Mouse (Mus musculus) liver, adult 2 months (tissue): ENCODE data around the gene Pdzd3. TPM values are rescaled to one million over a fixed set of nuclear protein-coding genes. Genes with fewer than 3 reads are reported as not detected.
"Not testable (repeated sequence)": the region's sequence is repeated elsewhere in the genome, so short reads cannot be mapped to it uniquely, and the experiment has no call there.

Experiments
- DNase-seq: peaks from one replicate; pipeline ENCODE4 v3.0.0-alpha.2; 2011; ENCODE audit warnings: low read depth, low spot score; ENCODE audit errors: extremely low read depth
- H3K27ac ChIP-seq: fragments of 200-500 bp; replicated peaks from 2 replicates; pipeline ENCODE4 v1.5.1; 2012; ENCODE audit warnings: low read depth, mild to moderate bottlenecking, control low read depth, inconsistent platforms, low read length; ENCODE audit not compliant: insufficient read depth
- H3K27me3 ChIP-seq: fragments of 200-500 bp; 2 replicates; pipeline ENCODE4 v1.6.1; 2012; ENCODE audit warnings: mild to moderate bottlenecking, moderate library complexity, low read length, inconsistent platforms; ENCODE audit not compliant: control insufficient read depth, insufficient read depth
- H3K36me3 ChIP-seq: fragments of 200-500 bp; 2 replicates; pipeline ENCODE4 v1.6.1; 2012; ENCODE audit warnings: low read length, inconsistent platforms; ENCODE audit not compliant: control insufficient read depth, insufficient read depth
- H3K4me1 ChIP-seq: fragments of 200-500 bp; 2 replicates; pipeline ENCODE4 v1.6.1; 2011; ENCODE audit warnings: low read length; ENCODE audit not compliant: control insufficient read depth, insufficient read depth
- H3K4me3 ChIP-seq: fragments of 200-500 bp; 2 replicates; pipeline ENCODE4 v1.5.1; 2011; ENCODE audit warnings: low read depth, mild to moderate bottlenecking, control low read depth, low read length, moderate library complexity; ENCODE audit not compliant: insufficient read depth
- H3K79me2 ChIP-seq: fragments of 200-500 bp; 2 replicates; pipeline ENCODE4 v1.6.1; 2012; ENCODE audit warnings: inconsistent platforms, mild to moderate bottlenecking, low read length, moderate library complexity; ENCODE audit not compliant: control insufficient read depth, insufficient read depth
- H3K9ac ChIP-seq: fragments of 200-500 bp; 2 replicates; pipeline ENCODE4 v1.6.1; 2012; ENCODE audit warnings: low read depth, mild to moderate bottlenecking, control low read depth, inconsistent platforms, low read length
- CTCF ChIP-seq: fragments of 200-500 bp; IDR thresholded peaks from 2 replicates; pipeline ENCODE4 v1.5.1; 2011; ENCODE audit warnings: low read depth, low read length, control low read depth
- POLR2A ChIP-seq: fragments of 200-500 bp; IDR thresholded peaks from 2 replicates; pipeline ENCODE4 v1.6.1; 2011; ENCODE audit warnings: low read length, control low read depth; ENCODE audit not compliant: insufficient read depth; ENCODE audit errors: extremely low read depth
- WGBS: fragments of 180-500 bp; shearing (Covaris S2); methylation state at CpG from one replicate; pipeline ENCODE4 v1.1.7; 2018; 5-methylcytosine and 5-hydroxymethylcytosine counted together
- polyA plus RNA-seq: library from polyadenylated mRNA; depleted of rRNA; stranded (reverse); fragments of >200 nt; gene quantifications from 2 replicates; pipeline ENCODE4 v1.2.3, GENCODE M21; 2012; rRNA removed
- total RNA-seq: library from RNA; depleted of rRNA; stranded (reverse); fragments of >200 nt; gene quantifications from 2 replicates; pipeline ENCODE4 v1.2.3, GENCODE M21; 2014; rRNA removed

The Pdzd3 gene
- total RNA-seq (not detected in 2 replicates), polyA plus RNA-seq (not detected in 2 replicates)

DNA sequence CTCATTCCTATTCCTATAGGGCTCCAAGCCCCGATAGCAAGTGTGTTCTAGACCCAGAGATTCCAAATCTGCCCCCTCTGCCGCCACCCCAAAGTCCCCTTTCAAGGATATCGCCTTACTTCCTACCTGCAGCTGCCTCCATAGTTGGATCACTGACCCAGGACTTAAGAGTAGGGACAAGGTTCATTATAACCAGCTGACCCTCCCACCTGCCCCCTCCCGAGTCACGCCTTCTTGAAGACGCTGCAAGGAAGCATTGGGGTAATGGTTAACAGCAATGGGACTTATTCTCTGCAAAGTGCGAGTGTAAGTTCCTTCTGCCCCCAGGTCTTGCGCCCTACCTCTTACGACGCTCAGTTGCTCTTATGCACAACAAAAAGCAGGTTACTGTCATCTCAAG, at the start of gene Pdzd3:
Gene Pdzd3 (minus strand): TSS at position 158 of the 400 bp plus-strand sequence.
- H3K4me3 ChIP-seq: no peak within 1 kb of the TSS
- DNase-seq: no peak
- no peaks in the 10 kb centered on the region for H3K79me2 ChIP-seq
- no peak within 1 kb of the TSS for H3K27ac ChIP-seq
- no peak within 1 kb of the TSS for H3K9ac ChIP-seq
- no peaks in the 10 kb centered on the region for H3K27me3 ChIP-seq
- TF ChIP-seq CTCF (no peak), POLR2A (no peak)
- no peaks in the 10 kb centered on the region for H3K4me1 ChIP-seq
- no peaks in the 10 kb centered on the region; the same call in 1 of the 2 replicates for H3K36me3 ChIP-seq
- 93% methylated on average over 10 of the region's 10 CpGs for WGBS

DNA sequence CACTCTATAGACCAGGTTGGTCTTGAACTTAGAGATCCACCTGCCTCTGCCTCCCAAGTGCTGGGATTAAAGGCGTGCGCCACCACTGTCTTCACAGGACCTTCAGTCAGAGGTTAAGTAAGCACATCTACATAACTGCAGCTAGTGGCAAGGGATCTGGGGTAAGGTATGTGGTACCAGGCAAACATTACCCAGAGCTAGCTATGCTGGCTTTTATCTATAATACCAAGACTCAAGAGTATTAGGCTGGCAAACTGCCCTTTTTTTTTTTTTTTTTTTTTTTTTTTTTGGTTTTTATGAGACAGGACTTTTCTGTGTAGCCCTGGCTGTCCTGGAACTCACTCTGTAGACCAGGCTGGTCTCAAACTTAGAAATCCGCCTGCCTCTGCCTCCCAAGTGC, 48.7 kb upstream of the Pdzd3 start:
- 95% methylated on average over 3 of the region's 3 CpGs for WGBS
- not testable (repeated sequence) for H3K27me3 ChIP-seq, H3K9ac ChIP-seq, H3K27ac ChIP-seq, H3K4me1 ChIP-seq, H3K79me2 ChIP-seq, H3K4me3 ChIP-seq, DNase-seq
- H3K36me3 ChIP-seq: peaks cover 49% of the 10 kb centered on the region

DNA sequence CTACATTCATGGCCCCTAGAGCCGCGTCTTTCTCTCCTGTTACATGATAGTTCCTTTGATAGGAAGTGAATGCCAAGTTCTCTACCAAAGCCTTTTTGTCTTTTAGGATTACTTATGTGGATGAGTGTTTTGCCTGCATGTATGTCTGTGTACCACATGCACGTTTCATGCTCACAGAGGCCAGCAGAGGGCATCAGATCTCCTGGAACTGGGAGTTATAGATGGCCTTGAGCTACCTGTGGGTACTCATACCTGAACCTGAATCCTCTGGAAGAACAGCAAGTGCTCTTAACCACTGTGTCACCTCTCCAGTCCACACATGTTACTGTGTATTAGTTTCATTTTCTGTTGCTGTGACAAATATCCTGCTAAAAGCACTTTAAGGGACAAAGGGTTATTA, 41.2 kb upstream of the Pdzd3 start:
- Histone ChIP-seq H3K4me1 (peaks cover 4% of the 10 kb centered on the region; the same call in 1 of the 2 replicates), H3K4me3 (no peak overlapping the region), H3K36me3 (peaks cover 26% of the 10 kb centered on the region), H3K27ac (no peak overlapping the region), H3K79me2 (no peaks in the 10 kb centered on the region), H3K27me3 (peaks cover 7% of the 10 kb centered on the region), H3K9ac (no peak overlapping the region)
- 70% methylated on average over 3 of the region's 3 CpGs for WGBS
- peak; percentile 61 for DNase-seq
- TF ChIP-seq CTCF (peak; percentile 52; the same call in 1 of the 2 replicates), POLR2A (no peak)

GRCm38 (mm10) chr9:44288959-44289291, 37.7 kb upstream of the Pdzd3 start:
- H3K27me3 ChIP-seq: peaks cover 13% of the 10 kb centered on the region
- no peak for DNase-seq
- H3K4me3 ChIP-seq: no peak overlapping the region
- H3K79me2 ChIP-seq: no peaks in the 10 kb centered on the region
- TF ChIP-seq CTCF (no peak), POLR2A (no peak)
- peaks cover 4% of the 10 kb centered on the region; the same call in 1 of the 2 replicates for H3K4me1 ChIP-seq
- 22% methylated on average over 11 of the region's 11 CpGs for WGBS
- H3K27ac ChIP-seq: no peak overlapping the region
- peaks cover 4% of the 10 kb centered on the region; the same call in 1 of the 2 replicates for H3K36me3 ChIP-seq
- no peak overlapping the region for H3K9ac ChIP-seq

GRCm38 (mm10) chr9:44288076-44288958, 37.0 kb upstream of the Pdzd3 start, which contains the start of gene Abcg4:
Gene Abcg4, minus strand, starts transcription at chr9:44288615.
- peaks cover 13% of the 10 kb centered on the region for H3K27me3 ChIP-seq
- H3K36me3 ChIP-seq: 0 out of 2 replicates have a peak, but pooled peaks cover 2% of the 10 kb centered on the region
- H3K4me1 ChIP-seq: peaks cover 4% of the 10 kb centered on the region; the same call in 1 of the 2 replicates
- no peak for DNase-seq
- 3% methylated on average over 38 of the region's 38 CpGs for WGBS
- H3K79me2 ChIP-seq: no peaks in the 10 kb centered on the region
- H3K4me3 ChIP-seq: peak within 1 kb of the TSS; percentile 31; the same call in 1 of the 2 replicates
- TF ChIP-seq CTCF (no peak), POLR2A (no peak)
- peak within 1 kb of the TSS; percentile 14; the same call in 1 of the 2 replicates for H3K9ac ChIP-seq
- no peak within 1 kb of the TSS for H3K27ac ChIP-seq
